Mouse (Mus musculus) cerebellum, adult 2 months (tissue): ENCODE data around the gene Gm20605.

Source experiments
- CTCF ChIP-seq: fragments of 200-500 bp; IDR thresholded peaks from 2 replicates; pipeline ENCODE4 v1.5.1; 2011; ENCODE audit warnings: low read depth, mild to moderate bottlenecking, control low read depth, low read length, moderate library complexity, borderline replicate concordance; ENCODE audit not compliant: insufficient read depth
- POLR2A ChIP-seq: fragments of 200-500 bp; IDR thresholded peaks from 2 replicates; pipeline ENCODE4 v1.6.1; 2011; ENCODE audit warnings: low read length, control low read depth, borderline replicate concordance; ENCODE audit not compliant: insufficient read depth

DNA sequence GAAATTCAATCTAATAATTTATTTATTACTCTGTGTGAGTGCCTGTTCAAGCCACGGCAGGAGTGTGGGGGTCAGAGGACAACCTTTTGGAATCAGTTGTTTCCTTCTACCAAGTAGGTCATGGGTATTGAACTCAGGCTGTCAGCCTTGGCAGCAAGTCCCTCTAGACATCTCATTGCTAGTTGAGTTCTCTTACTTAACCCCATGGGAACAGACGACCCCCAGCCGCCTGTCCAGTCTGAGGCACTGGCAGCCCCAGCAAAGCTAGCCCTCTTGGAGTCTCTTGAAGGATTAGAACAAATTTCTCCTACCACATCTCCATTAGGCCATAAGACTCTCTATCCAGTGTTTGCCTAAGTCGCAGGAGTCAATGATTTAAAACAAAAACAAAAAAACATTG is 50.8 kb downstream of the Gm20605 start:
- TF ChIP-seq POLR2A (no peak), CTCF (no peak)
